Mouse (Mus musculus): Measurements from ENCODE around the gene Hist1h2bf. TPM values are rescaled to one million over a fixed set of nuclear protein-coding genes. Genes with fewer than 3 reads are reported as not detected.
A peak's percentile ranks its signal among the peaks of the same experiment; 100 is the strongest.
"Not testable (repeated sequence)": the region's sequence is repeated elsewhere in the genome, so short reads cannot be mapped to it uniquely, and the experiment has no call there.

The Hist1h2bf gene
- polyA plus RNA-seq (2015; fragmentation: Nextera tagmentation; extraction: Ambion mirVana): 2.7 TPM in 1 of 2 replicates, not detected in the other

DNA sequence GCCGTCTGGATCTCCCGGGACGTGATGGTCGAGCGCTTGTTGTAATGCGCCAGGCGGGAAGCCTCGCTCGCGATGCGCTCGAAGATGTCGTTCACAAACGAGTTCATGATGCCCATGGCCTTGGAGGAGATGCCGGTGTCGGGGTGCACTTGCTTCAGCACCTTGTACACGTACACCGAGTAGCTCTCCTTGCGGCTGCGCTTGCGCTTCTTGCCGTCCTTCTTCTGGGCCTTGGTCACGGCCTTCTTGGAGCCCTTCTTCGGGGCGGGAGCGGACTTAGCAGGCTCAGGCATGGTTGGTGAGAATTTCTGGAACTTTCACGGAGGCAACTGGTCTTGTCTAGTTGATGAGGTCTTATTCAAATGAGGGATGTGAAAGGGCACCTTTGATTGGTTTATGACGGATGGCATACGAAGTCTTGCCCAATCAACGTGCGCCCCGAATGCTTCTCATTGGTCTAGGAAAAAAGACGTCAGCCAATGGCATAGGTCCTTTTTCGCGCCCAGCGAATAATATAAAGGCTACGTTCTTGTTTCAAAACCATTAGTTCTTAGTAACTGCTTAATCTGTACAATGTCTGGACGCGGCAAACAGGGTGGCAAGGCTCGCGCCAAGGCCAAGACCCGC lies at the start of gene Hist1h2bf, which contains the start of gene Hist1h2ad:
Gene Hist1h2bf, minus strand, starts transcription at position 299 of the 627 bp plus-strand sequence.
Gene Hist1h2ad, plus strand, starts transcription at position 484 of the 627 bp plus-strand sequence.
- H3K27me3 ChIP-seq (replicated peaks); H3K9me3 ChIP-seq (replicated peaks); H3K36me3 ChIP-seq: not testable (repeated sequence)
- peak within 1 kb of the TSS; percentile 86 for H3K27ac ChIP-seq (replicated peaks)
- H3K4me3 ChIP-seq (replicated peaks): peak within 1 kb of the TSS; percentile 35
- WGBS: 0% methylated on average over 42 of the region's 42 CpGs
- H3K4me2 ChIP-seq: peak within 1 kb of the TSS; percentile 71
- ATAC-seq (ENCODE audit: low FRiP score): peak; percentile 92
- peaks cover 40% of the 10 kb centered on the region for H3K4me1 ChIP-seq
- 0 out of 2 replicates have a peak within 1 kb of the TSS, but pooled peaks have one; percentile 28 for H3K9ac ChIP-seq (replicated peaks)

GRCm38 (mm10) chr13:23622861-23623450 lies 49.0 kb upstream of the Hist1h2bf start:
- no peaks in the 10 kb centered on the region for H3K27me3 ChIP-seq (replicated peaks)
- peak overlapping the region; percentile 37; the same call in 1 of the 2 replicates for H3K9ac ChIP-seq (replicated peaks)
- H3K27ac ChIP-seq (replicated peaks): peak overlapping the region; percentile 95
- 26% methylated on average over 7 of the region's 7 CpGs for WGBS
- no peaks in the 10 kb centered on the region for H3K9me3 ChIP-seq (replicated peaks)
- H3K4me3 ChIP-seq (replicated peaks): peak overlapping the region; percentile 58
- H3K36me3 ChIP-seq: no peaks in the 10 kb centered on the region
- no peak for ATAC-seq (ENCODE audit: low FRiP score)
- peak overlapping the region; percentile 99 for H3K4me2 ChIP-seq
- H3K4me1 ChIP-seq: peaks cover 26% of the 10 kb centered on the region

DNA sequence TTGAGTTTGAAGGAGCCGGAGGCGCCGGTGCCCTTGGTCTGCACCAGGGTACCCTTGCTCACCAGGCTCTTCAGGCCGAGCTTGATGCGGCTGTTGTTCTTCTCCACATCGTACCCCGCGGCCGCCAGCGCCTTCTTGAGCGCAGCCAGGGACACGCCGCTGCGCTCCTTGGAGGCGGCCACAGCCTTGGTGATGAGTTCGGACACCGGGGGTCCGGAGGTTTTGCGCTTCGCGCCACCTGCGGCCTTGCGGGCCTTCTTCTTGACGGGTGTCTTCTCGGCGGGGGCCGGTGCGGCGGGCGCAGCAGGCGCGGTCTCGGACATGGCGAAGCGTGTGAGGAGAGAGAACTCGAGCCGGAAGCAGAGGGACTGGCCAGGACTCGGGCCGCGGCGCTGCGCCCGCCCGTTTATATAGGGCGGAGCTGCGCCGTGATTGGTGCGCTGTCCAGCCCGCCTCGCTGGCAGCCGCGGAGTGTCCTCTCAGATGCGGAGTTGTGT lies 48.2 kb upstream of the Hist1h2bf start, which contains the start of gene Hist1h1e:
Gene Hist1h1e, minus strand, starts transcription at position 384 of the 497 bp plus-strand sequence.
- ATAC-seq (ENCODE audit: low FRiP score): peak; percentile 91
- H3K9me3 ChIP-seq (replicated peaks); H3K27me3 ChIP-seq (replicated peaks); H3K36me3 ChIP-seq: not testable (repeated sequence)
- peak within 1 kb of the TSS; percentile 99 for H3K4me2 ChIP-seq
- H3K4me3 ChIP-seq (replicated peaks): peak within 1 kb of the TSS; percentile 58
- under 1% methylated on average over 53 of the region's 53 CpGs for WGBS
- H3K9ac ChIP-seq (replicated peaks): peak within 1 kb of the TSS; percentile 77
- peaks cover 26% of the 10 kb centered on the region for H3K4me1 ChIP-seq
- peak within 1 kb of the TSS; percentile 95 for H3K27ac ChIP-seq (replicated peaks)

GRCm38 (mm10) chr13:23621532-23622174 lies 47.7 kb upstream of the Hist1h2bf start:
- H3K4me2 ChIP-seq: peak overlapping the region; percentile 99

GRCm38 (mm10) chr13:23620733-23621531 lies 46.9 kb upstream of the Hist1h2bf start, which contains the start of gene Hist1h2be:
Gene Hist1h2be, minus strand, starts transcription at chr13:23621124.
- peak within 1 kb of the TSS; percentile 58 for H3K4me3 ChIP-seq (replicated peaks)
- no peaks in the 10 kb centered on the region for H3K36me3 ChIP-seq
- peak within 1 kb of the TSS; percentile 99 for H3K4me2 ChIP-seq
- H3K27me3 ChIP-seq (replicated peaks): no peaks in the 10 kb centered on the region
- H3K9me3 ChIP-seq (replicated peaks): no peaks in the 10 kb centered on the region
- ATAC-seq (ENCODE audit: low FRiP score): peak; percentile 94
- H3K9ac ChIP-seq (replicated peaks): peak within 1 kb of the TSS; percentile 77
- H3K4me1 ChIP-seq: peaks cover 26% of the 10 kb centered on the region
- under 1% methylated on average over 27 of the region's 27 CpGs for WGBS
- H3K27ac ChIP-seq (replicated peaks): peak within 1 kb of the TSS; percentile 95

More at GRCm38 (mm10) chr13:23621532-23622174, 47.7 kb upstream of the Hist1h2bf start:
- peaks cover 26% of the 10 kb centered on the region for H3K4me1 ChIP-seq
- peak overlapping the region; percentile 77 for H3K9ac ChIP-seq (replicated peaks)
- H3K4me3 ChIP-seq (replicated peaks): peak overlapping the region; percentile 58
- no peaks in the 10 kb centered on the region for H3K27me3 ChIP-seq (replicated peaks)
- no peaks in the 10 kb centered on the region for H3K36me3 ChIP-seq
- no peaks in the 10 kb centered on the region for H3K9me3 ChIP-seq (replicated peaks)
- ATAC-seq (ENCODE audit: low FRiP score): peak; percentile 90
- H3K27ac ChIP-seq (replicated peaks): peak overlapping the region; percentile 95
- under 1% methylated on average over 18 of the region's 18 CpGs for WGBS

DNA sequence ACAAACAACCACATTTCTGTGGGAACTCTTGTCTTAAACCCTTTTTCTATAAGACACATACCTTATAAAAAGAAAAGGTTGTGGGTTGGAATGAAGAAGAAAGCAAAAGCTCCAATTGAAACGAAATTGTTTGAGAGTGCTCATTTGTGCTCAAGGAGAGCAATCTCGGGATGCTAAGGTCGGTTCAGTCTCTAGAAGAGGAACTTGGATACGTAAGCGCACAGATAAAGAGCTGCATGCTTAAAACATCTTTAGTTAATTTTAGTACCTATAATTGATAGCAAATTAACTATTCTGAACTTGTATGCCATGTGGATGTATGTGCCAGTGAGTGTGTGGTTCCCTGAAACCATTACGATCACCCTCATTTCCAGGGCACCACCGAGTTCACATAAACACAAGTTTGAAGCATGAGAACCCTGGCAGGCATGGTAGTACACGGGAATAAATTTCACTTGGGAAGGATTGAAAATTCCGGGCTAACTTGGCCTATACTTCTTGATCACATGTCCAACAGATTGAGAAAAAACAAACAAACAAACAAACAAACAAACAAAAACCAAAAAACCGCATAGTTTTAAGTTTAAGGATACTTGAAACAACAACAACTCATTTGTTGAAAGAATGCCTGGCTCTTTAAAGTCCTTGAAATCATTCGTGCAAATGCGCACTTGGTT lies 46.2 kb upstream of the Hist1h2bf start:
- WGBS: 47% methylated on average over 12 of the region's 12 CpGs
- Histone ChIP-seq H3K4me3 (replicated peaks) (peak overlapping the region; percentile 58), H3K9ac (replicated peaks) (peak overlapping the region; percentile 68), H3K27me3 (replicated peaks) (no peaks in the 10 kb centered on the region), H3K36me3 (no peaks in the 10 kb centered on the region), H3K9me3 (replicated peaks) (no peaks in the 10 kb centered on the region), H3K27ac (replicated peaks) (peak overlapping the region; percentile 95), H3K4me1 (peaks cover 26% of the 10 kb centered on the region), H3K4me2 (peak overlapping the region; percentile 99)
- no peak for ATAC-seq (ENCODE audit: low FRiP score)

DNA sequence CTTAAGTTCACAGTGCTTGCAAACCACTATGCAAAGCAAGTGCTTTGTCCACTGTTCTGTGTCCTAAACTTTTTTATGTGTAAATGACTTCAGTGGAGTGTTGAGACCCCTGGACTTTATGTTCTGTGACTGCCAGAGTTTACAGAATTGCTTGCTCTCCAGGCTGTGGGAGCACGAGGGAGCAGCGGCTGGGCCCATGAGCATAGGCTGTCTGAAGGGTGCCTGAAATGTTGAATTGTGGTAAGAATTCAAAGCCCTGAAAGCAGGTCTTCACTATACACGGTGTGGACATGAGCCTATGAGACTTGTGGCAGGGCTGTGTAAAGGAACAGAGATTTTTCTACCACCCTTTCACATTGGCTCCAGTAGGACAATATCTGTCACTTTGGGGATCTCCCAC lies 37.6 kb upstream of the Hist1h2bf start:
- ATAC-seq (ENCODE audit: low FRiP score): no peak
- 91% methylated on average over 3 of the region's 3 CpGs for WGBS
- Histone ChIP-seq H3K4me3 (replicated peaks) (no peak overlapping the region), H3K9me3 (replicated peaks) (no peaks in the 10 kb centered on the region), H3K9ac (replicated peaks) (no peak overlapping the region), H3K4me2 (no peak overlapping the region), H3K4me1 (no peaks in the 10 kb centered on the region), H3K27ac (replicated peaks) (no peak overlapping the region), H3K36me3 (no peaks in the 10 kb centered on the region), H3K27me3 (replicated peaks) (no peaks in the 10 kb centered on the region)

GRCm38 (mm10) chr13:23610393-23610792 lies 36.4 kb upstream of the Hist1h2bf start:
- no peak for ATAC-seq (ENCODE audit: low FRiP score)
- 90% methylated on average over 2 of the region's 2 CpGs for WGBS
- H3K27ac ChIP-seq (replicated peaks): no peak overlapping the region
- no peak overlapping the region for H3K4me2 ChIP-seq
- H3K4me3 ChIP-seq (replicated peaks): no peak overlapping the region
- no peaks in the 10 kb centered on the region for H3K9me3 ChIP-seq (replicated peaks)
- H3K4me1 ChIP-seq: no peaks in the 10 kb centered on the region
- no peaks in the 10 kb centered on the region for H3K36me3 ChIP-seq
- no peaks in the 10 kb centered on the region for H3K27me3 ChIP-seq (replicated peaks)
- H3K9ac ChIP-seq (replicated peaks): no peak overlapping the region

- no peak overlapping the region for H3K9ac ChIP-seq (replicated peaks)
- no peak overlapping the region for H3K4me3 ChIP-seq (replicated peaks)
- H3K36me3 ChIP-seq: no peaks in the 10 kb centered on the region
- H3K9me3 ChIP-seq (replicated peaks): no peaks in the 10 kb centered on the region
- H3K27ac ChIP-seq (replicated peaks): no peak overlapping the region
- no peak for ATAC-seq (ENCODE audit: low FRiP score)
- no peaks in the 10 kb centered on the region for H3K4me1 ChIP-seq
- no peak overlapping the region for H3K4me2 ChIP-seq
- H3K27me3 ChIP-seq (replicated peaks): no peaks in the 10 kb centered on the region
Observed at GRCm38 (mm10) chr13:23609844-23610243, 35.8 kb upstream of the Hist1h2bf start.

- Histone ChIP-seq H3K27me3 (replicated peaks) (no peaks in the 10 kb centered on the region), H3K27ac (replicated peaks) (no peak overlapping the region), H3K9me3 (replicated peaks) (no peaks in the 10 kb centered on the region), H3K4me1 (no peaks in the 10 kb centered on the region), H3K9ac (replicated peaks) (no peak overlapping the region), H3K4me2 (no peak overlapping the region), H3K36me3 (no peaks in the 10 kb centered on the region), H3K4me3 (replicated peaks) (no peak overlapping the region)
- ATAC-seq (ENCODE audit: low FRiP score): no peak
- 90% methylated on average over 4 of the region's 4 CpGs for WGBS
Observed at GRCm38 (mm10) chr13:23609209-23609608, 35.2 kb upstream of the Hist1h2bf start.
